Mouse (Mus musculus): Measurements from ENCODE around the gene Inpp5f. TPM values are rescaled to one million over a fixed set of nuclear protein-coding genes. Genes with fewer than 3 reads are reported as not detected.
A peak's percentile ranks its signal among the peaks of the same experiment; 100 is the strongest.

The Inpp5f gene
- polyA plus RNA-seq, 1 experiment from 2014 or later = 554 TPM

GRCm38 (mm10) chr7:128611799-128612411, 777 bp downstream of the Inpp5f start:
- H3K27ac ChIP-seq (ENCODE audit: low read depth, low read length) = no peak overlapping the region; the same call in 1 of the 2 replicates
- H3K4me1 ChIP-seq (ENCODE audit: control insufficient read depth, insufficient read depth, low read length) = peaks cover 4% of the 10 kb centered on the region; the same call in 1 of the 2 replicates
- ATAC-seq (ENCODE audit: low read depth) = no peak
- 22% methylated on average over 21 of the region's 22 CpGs for WGBS
- no peaks in the 10 kb centered on the region for H3K9me3 ChIP-seq (ENCODE audit: control insufficient read depth, low read length)
- H3K9ac ChIP-seq (replicated peaks; ENCODE audit: low read depth, low read length) = peak overlapping the region; percentile 79
- H3K4me3 ChIP-seq (ENCODE audit: low read depth, low read length) = peak overlapping the region; percentile 87
- no peaks in the 10 kb centered on the region for H3K27me3 ChIP-seq (ENCODE audit: control insufficient read depth, insufficient read depth, low read length)
- H3K36me3 ChIP-seq (ENCODE audit: control insufficient read depth, insufficient read depth, low read length) = no peaks in the 10 kb centered on the region
- peak overlapping the region; percentile 81 for H3K4me2 ChIP-seq (ENCODE audit: low read depth, low read length)

- H3K4me1 ChIP-seq (ENCODE audit: control insufficient read depth, insufficient read depth, low read length) = peaks cover 4% of the 10 kb centered on the region; the same call in 1 of the 2 replicates
- ATAC-seq (ENCODE audit: low read depth) = no peak
- no peaks in the 10 kb centered on the region for H3K27me3 ChIP-seq (ENCODE audit: control insufficient read depth, insufficient read depth, low read length)
- H3K36me3 ChIP-seq (ENCODE audit: control insufficient read depth, insufficient read depth, low read length) = no peaks in the 10 kb centered on the region
- no peak overlapping the region for H3K27ac ChIP-seq (ENCODE audit: low read depth, low read length)
- H3K9me3 ChIP-seq (ENCODE audit: control insufficient read depth, low read length) = no peaks in the 10 kb centered on the region
- no peak overlapping the region for H3K4me2 ChIP-seq (ENCODE audit: low read depth, low read length)
- 81% methylated on average over 12 of the region's 12 CpGs for WGBS
- H3K4me3 ChIP-seq (ENCODE audit: low read depth, low read length) = peak overlapping the region; percentile 87; the same call in 1 of the 2 replicates
- H3K9ac ChIP-seq (replicated peaks; ENCODE audit: low read depth, low read length) = no peak overlapping the region
Measured at GRCm38 (mm10) chr7:128612521-128613181, 1.5 kb downstream of the Inpp5f start.

- ATAC-seq (ENCODE audit: low read depth) = no peak
- Histone ChIP-seq H3K9me3 (ENCODE audit: control insufficient read depth, low read length) (no peaks in the 10 kb centered on the region), H3K4me1 (ENCODE audit: control insufficient read depth, insufficient read depth, low read length) (peaks cover 4% of the 10 kb centered on the region; the same call in 1 of the 2 replicates), H3K27me3 (ENCODE audit: control insufficient read depth, insufficient read depth, low read length) (no peaks in the 10 kb centered on the region), H3K4me3 (ENCODE audit: low read depth, low read length) (no peak overlapping the region), H3K4me2 (ENCODE audit: low read depth, low read length) (no peak overlapping the region), H3K9ac (replicated peaks; ENCODE audit: low read depth, low read length) (no peak overlapping the region), H3K27ac (ENCODE audit: low read depth, low read length) (no peak overlapping the region), H3K36me3 (ENCODE audit: control insufficient read depth, insufficient read depth, low read length) (no peaks in the 10 kb centered on the region)
- WGBS = 87% methylated on average over 2 of the region's 2 CpGs
Measured at GRCm38 (mm10) chr7:128613578-128613977, 2.5 kb downstream of the Inpp5f start.

GRCm38 (mm10) chr7:128617587-128617986, 6.5 kb downstream of the Inpp5f start:
- 83% methylated on average over 1 of the region's 1 CpGs for WGBS
- no peak for ATAC-seq (ENCODE audit: low read depth)

GRCm38 (mm10) chr7:128620178-128620577, 9.1 kb downstream of the Inpp5f start:
- 100% methylated on average over 1 of the region's 1 CpGs for WGBS
- no peak for ATAC-seq (ENCODE audit: low read depth)

More at GRCm38 (mm10) chr7:128617587-128617986, 6.5 kb downstream of the Inpp5f start:
- H3K36me3 ChIP-seq (ENCODE audit: control insufficient read depth, insufficient read depth, low read length) = no peaks in the 10 kb centered on the region
- H3K4me2 ChIP-seq (ENCODE audit: low read depth, low read length) = no peak overlapping the region
- no peak overlapping the region for H3K4me3 ChIP-seq (ENCODE audit: low read depth, low read length)
- no peaks in the 10 kb centered on the region for H3K9me3 ChIP-seq (ENCODE audit: control insufficient read depth, low read length)
- H3K9ac ChIP-seq (replicated peaks; ENCODE audit: low read depth, low read length) = no peak overlapping the region
- H3K4me1 ChIP-seq (ENCODE audit: control insufficient read depth, insufficient read depth, low read length) = no peaks in the 10 kb centered on the region
- H3K27me3 ChIP-seq (ENCODE audit: control insufficient read depth, insufficient read depth, low read length) = no peaks in the 10 kb centered on the region
- H3K27ac ChIP-seq (ENCODE audit: low read depth, low read length) = no peak overlapping the region

DNA sequence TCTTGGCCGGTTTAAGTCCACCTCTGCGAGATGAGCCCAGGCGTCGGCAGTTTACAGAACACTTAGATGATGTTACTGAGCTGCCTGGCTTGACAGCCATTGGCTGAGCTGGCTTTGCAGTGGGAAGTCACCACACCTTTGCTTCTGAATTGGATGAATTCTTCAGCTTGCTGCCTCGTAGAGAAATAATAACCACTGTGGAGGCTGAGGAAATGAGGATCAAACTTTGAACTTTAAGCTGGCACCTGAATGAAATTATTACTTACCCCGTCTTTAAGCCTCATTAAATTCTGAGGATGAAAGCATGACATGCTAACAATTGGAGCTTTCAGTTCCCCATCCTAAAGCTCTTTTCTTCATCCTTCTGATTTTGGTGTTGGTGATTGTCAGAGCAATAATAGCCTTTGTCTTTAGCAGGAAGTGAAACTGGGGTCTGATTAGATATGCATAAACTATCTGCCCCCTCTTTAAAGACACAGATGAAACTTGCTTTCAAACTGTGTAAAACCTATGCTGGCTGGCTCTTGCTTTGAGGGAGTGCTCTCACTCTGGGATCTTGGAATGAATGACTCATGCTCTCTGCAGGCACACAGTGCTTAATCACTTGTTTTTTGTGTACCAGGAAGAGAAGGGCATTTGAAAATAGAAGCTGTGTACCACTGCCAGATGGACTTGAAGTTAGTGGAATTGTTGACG, 11.3 kb downstream of the Inpp5f start:
- 60% methylated on average over 7 of the region's 7 CpGs for WGBS
- Histone ChIP-seq H3K4me3 (ENCODE audit: low read depth, low read length) (no peak overlapping the region), H3K27ac (ENCODE audit: low read depth, low read length) (no peak overlapping the region), H3K9ac (replicated peaks; ENCODE audit: low read depth, low read length) (no peak overlapping the region), H3K4me2 (ENCODE audit: low read depth, low read length) (no peak overlapping the region), H3K4me1 (ENCODE audit: control insufficient read depth, insufficient read depth, low read length) (no peaks in the 10 kb centered on the region), H3K9me3 (ENCODE audit: control insufficient read depth, low read length) (no peaks in the 10 kb centered on the region), H3K36me3 (ENCODE audit: control insufficient read depth, insufficient read depth, low read length) (no peaks in the 10 kb centered on the region), H3K27me3 (ENCODE audit: control insufficient read depth, insufficient read depth, low read length) (no peaks in the 10 kb centered on the region)
- no peak for ATAC-seq (ENCODE audit: low read depth)

More at GRCm38 (mm10) chr7:128620178-128620577, 9.1 kb downstream of the Inpp5f start:
- no peaks in the 10 kb centered on the region for H3K9me3 ChIP-seq (ENCODE audit: control insufficient read depth, low read length)
- H3K27me3 ChIP-seq (ENCODE audit: control insufficient read depth, insufficient read depth, low read length) = no peaks in the 10 kb centered on the region
- no peaks in the 10 kb centered on the region for H3K36me3 ChIP-seq (ENCODE audit: control insufficient read depth, insufficient read depth, low read length)
- no peak overlapping the region for H3K4me3 ChIP-seq (ENCODE audit: low read depth, low read length)
- H3K27ac ChIP-seq (ENCODE audit: low read depth, low read length) = no peak overlapping the region
- no peaks in the 10 kb centered on the region for H3K4me1 ChIP-seq (ENCODE audit: control insufficient read depth, insufficient read depth, low read length)
- no peak overlapping the region for H3K4me2 ChIP-seq (ENCODE audit: low read depth, low read length)
- H3K9ac ChIP-seq (replicated peaks; ENCODE audit: low read depth, low read length) = no peak overlapping the region

DNA sequence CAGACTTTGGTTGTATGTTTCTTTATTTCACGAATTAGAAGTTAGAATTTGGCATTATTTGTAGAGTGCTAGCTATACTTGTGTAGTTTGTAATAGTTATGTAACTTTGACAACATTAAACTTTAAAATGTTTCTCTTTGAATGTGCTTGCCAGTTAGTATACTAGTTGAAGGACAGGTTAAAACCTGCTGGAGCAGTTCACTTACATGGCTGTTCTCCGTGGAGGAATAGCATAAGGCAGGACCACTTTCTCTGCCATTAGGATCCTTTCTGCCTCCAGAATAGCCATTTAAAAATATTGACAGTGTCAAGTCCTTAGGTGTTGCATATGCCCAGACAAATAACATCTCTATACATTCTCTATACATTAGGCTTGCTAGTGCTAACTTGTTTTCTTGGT, 11.9 kb downstream of the Inpp5f start:
- Histone ChIP-seq H3K27ac (ENCODE audit: low read depth, low read length) (no peak overlapping the region), H3K36me3 (ENCODE audit: control insufficient read depth, insufficient read depth, low read length) (no peaks in the 10 kb centered on the region), H3K4me1 (ENCODE audit: control insufficient read depth, insufficient read depth, low read length) (no peaks in the 10 kb centered on the region), H3K9ac (replicated peaks; ENCODE audit: low read depth, low read length) (no peak overlapping the region), H3K4me3 (ENCODE audit: low read depth, low read length) (no peak overlapping the region), H3K4me2 (ENCODE audit: low read depth, low read length) (no peak overlapping the region), H3K9me3 (ENCODE audit: control insufficient read depth, low read length) (no peaks in the 10 kb centered on the region), H3K27me3 (ENCODE audit: control insufficient read depth, insufficient read depth, low read length) (no peaks in the 10 kb centered on the region)
- 75% methylated on average over 2 of the region's 2 CpGs for WGBS
- no peak for ATAC-seq (ENCODE audit: low read depth)

GRCm38 (mm10) chr7:128625382-128625781, 14.3 kb downstream of the Inpp5f start:
- no peaks in the 10 kb centered on the region for H3K9me3 ChIP-seq (ENCODE audit: control insufficient read depth, low read length)
- H3K4me3 ChIP-seq (ENCODE audit: low read depth, low read length) = no peak overlapping the region
- WGBS = 86% methylated on average over 2 of the region's 2 CpGs
- no peak overlapping the region for H3K9ac ChIP-seq (replicated peaks; ENCODE audit: low read depth, low read length)
- no peaks in the 10 kb centered on the region for H3K4me1 ChIP-seq (ENCODE audit: control insufficient read depth, insufficient read depth, low read length)
- no peaks in the 10 kb centered on the region for H3K36me3 ChIP-seq (ENCODE audit: control insufficient read depth, insufficient read depth, low read length)
- H3K4me2 ChIP-seq (ENCODE audit: low read depth, low read length) = no peak overlapping the region
- no peak overlapping the region for H3K27ac ChIP-seq (ENCODE audit: low read depth, low read length)
- H3K27me3 ChIP-seq (ENCODE audit: control insufficient read depth, insufficient read depth, low read length) = no peaks in the 10 kb centered on the region
- ATAC-seq (ENCODE audit: low read depth) = no peak

DNA sequence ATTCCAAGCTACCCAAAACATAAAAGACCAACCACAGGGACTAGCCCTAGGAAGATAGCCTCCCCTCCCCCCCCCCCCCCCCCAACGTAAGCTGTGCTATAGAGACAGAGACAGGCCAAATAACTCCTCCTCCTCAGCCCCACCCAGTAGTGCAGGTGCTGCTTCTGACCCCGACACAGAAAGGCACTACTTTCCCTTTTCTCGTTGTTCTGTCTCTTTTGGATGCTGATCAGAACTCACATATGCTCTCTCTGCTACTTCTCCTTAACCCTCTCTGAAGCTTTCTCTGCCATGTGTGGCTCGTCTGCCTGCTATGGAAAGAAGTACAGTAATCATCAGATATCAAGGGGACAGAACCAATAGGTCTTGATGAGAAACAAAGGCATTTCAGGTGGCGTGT, 15.5 kb downstream of the Inpp5f start:
- no peak overlapping the region for H3K4me3 ChIP-seq (ENCODE audit: low read depth, low read length)
- H3K4me1 ChIP-seq (ENCODE audit: control insufficient read depth, insufficient read depth, low read length) = no peaks in the 10 kb centered on the region
- WGBS = 82% methylated on average over 4 of the region's 5 CpGs
- H3K4me2 ChIP-seq (ENCODE audit: low read depth, low read length) = no peak overlapping the region
- H3K36me3 ChIP-seq (ENCODE audit: control insufficient read depth, insufficient read depth, low read length) = no peaks in the 10 kb centered on the region
- H3K9ac ChIP-seq (replicated peaks; ENCODE audit: low read depth, low read length) = no peak overlapping the region
- no peak for ATAC-seq (ENCODE audit: low read depth)
- no peaks in the 10 kb centered on the region for H3K27me3 ChIP-seq (ENCODE audit: control insufficient read depth, insufficient read depth, low read length)
- H3K9me3 ChIP-seq (ENCODE audit: control insufficient read depth, low read length) = no peaks in the 10 kb centered on the region
- no peak overlapping the region for H3K27ac ChIP-seq (ENCODE audit: low read depth, low read length)
